Mouse (Mus musculus) spleen, adult 2 months (tissue): ENCODE data around the gene Gss.

Source experiments
- CTCF ChIP-seq: fragments of 200-500 bp; IDR thresholded peaks from 2 replicates; pipeline ENCODE4 v1.5.1; 2011; ENCODE audit warnings: mild to moderate bottlenecking, inconsistent platforms; ENCODE audit not compliant: insufficient read depth, insufficient read length, insufficient replicate concordance; ENCODE audit errors: extremely low read depth
- POLR2A ChIP-seq: fragments of 200-500 bp; IDR thresholded peaks from 2 replicates; pipeline ENCODE4 v1.6.1; 2011; ENCODE audit warnings: low read depth, low read length, inconsistent platforms

DNA sequence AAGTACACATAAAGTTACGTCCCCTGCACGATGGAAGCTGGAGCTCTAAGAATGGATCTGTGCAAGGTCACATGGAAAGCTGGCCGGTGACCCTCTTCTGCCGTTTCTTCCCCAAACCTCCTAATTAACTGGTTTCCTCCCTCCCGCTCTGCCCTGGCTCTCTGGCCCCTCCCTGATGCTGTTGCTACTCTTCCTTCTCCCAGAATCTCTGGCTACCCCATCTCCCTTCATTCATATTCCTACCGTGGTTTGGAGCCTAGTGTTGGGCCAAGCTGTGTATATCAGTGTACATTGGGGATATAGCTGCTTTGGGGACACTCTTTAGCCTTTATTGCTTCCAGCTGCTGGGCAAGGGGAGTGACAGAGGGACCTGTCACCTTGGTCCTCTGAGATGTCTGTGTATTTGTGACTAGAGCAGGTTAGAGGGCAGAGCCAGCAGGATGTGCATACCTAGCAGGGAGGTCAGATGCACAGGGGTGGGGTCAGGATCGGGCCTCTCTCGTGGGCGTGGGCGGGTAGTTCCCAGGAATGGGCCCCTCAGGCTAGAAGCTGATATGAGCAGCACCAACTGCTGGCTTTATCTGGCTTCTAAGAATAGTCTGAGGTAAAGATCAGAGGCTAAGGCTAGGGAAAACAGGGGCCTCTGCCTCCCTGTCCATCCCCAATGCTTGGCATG lies 12.1 kb upstream of the Gss start:
- TF ChIP-seq CTCF: no peak
- TF ChIP-seq POLR2A: no peak
